Mouse (Mus musculus) 3134 (cell line): ENCODE results near the gene Hnrnpll.
"Not testable (repeated sequence)": the region's sequence is repeated elsewhere in the genome, so short reads cannot be mapped to it uniquely, and the experiment has no call there.

Experiments
- DNase-seq: peaks from one replicate; pipeline ENCODE4 v3.0.0-alpha.2; 2011; ENCODE audit warnings: low spot score; ENCODE audit not compliant: insufficient read length; ENCODE audit errors: extremely low read depth

Hnrnpll gene

DNA sequence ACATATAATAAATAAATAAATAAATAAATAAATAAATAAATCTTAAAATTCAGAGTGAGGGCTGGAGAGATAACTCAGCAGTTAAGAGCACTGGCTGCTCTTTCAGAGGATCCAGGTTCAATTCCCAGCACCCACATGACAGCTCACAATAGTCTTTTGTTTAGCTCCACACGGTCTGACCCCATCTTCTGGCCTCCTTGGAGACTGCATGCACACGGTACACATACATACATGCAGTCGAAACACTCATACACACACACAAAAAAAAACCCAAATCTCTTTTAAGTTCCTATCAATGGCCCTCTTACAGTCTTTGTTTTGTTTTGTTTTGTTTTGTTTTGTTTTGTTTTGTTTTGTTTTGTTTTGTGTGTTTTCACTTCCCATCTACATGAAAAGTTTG, 58.3 kb downstream of the Hnrnpll start:
- not testable (repeated sequence) for DNase-seq

GRCm38 (mm10) chr17:80002385-80002852, 59.7 kb downstream of the Hnrnpll start:
- DNase-seq, result no peak

GRCm38 (mm10) chr17:79999631-80000030, 62.5 kb downstream of the Hnrnpll start:
- DNase-seq, result no peak

- DNase-seq, result no peak
Observed at GRCm38 (mm10) chr17:79998986-79999385, 63.1 kb downstream of the Hnrnpll start.

GRCm38 (mm10) chr17:79995091-79995691, 66.9 kb downstream of the Hnrnpll start:
- DNase-seq, result no peak

DNA sequence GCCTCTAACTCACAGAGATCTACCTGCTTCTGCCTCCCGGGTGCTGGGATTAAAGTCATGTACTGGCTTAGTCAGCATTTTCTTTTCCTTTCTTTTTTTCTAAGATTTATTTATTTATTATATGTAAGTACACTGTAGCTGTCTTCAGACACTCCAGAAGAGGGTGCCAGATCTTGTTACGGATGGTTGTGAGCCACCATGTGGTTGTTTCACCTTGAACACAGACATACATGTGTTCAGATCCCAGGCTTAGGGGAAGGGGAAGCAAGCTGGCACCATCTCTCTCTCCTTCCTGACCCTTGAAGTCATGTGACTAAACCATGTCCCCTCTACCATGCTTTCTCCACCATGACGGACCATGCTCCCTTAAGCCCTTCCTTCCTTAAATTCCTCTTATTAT, 70.0 kb downstream of the Hnrnpll start:
- DNase-seq, result no peak

DNA sequence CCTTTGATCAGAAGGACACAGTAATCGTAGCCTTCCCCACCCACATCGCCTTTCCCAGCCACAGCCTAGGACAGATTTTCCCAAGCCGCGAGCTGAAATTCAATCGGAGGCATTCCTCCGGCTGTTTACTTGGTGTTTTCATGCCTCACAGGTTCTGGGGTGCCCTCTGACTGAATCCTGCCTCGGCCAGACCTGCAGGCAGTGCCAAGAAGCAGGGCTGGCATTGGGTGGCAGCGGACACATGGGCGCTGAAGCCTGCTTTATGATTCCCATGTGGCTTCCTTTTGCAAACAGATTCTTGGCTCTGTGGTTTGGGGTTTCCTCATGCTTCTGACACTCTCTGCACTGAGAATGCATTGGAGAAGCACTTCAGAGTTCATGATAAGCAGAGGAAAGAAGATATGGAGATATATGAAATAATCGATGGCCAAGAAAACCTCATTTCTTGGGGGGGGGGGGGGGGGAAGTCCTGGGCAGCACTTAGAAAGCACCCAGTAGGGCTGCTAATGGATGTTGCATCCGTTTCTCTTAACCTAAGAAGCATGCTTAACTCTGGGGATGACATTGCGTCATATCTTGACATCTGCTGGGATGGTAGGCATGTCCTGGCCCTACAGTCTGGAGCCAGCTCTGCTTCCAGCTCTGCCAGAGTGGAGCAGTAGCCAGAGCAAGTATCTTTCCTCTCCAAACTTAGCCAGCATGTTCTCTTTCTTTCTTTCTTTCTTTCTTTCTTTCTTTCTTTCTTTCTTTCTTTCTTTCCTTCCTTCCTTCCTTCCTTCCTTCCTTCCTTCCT, 70.8 kb downstream of the Hnrnpll start:
- DNase-seq, result peak; percentile 35

DNA sequence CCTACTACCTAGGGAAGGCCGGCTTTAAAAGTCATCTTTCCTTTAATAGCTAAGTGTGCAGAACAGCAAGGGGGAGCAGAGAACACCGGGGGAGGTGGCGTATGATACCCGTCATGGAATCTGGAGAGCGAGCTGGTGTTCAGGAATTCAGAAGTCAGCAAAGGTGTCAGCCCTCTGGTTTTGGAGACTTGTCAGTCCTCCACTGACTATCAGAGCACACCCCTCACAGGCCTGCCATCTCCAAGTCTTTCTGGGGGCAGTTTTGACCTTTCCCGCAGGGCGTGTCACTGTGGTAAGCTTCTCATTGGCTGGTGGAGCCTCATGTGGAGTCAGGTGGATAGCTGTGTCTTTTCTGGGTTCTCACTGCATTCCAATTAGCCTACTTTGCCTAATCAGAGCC, 72.0 kb downstream of the Hnrnpll start:
- no peak for DNase-seq

DNA sequence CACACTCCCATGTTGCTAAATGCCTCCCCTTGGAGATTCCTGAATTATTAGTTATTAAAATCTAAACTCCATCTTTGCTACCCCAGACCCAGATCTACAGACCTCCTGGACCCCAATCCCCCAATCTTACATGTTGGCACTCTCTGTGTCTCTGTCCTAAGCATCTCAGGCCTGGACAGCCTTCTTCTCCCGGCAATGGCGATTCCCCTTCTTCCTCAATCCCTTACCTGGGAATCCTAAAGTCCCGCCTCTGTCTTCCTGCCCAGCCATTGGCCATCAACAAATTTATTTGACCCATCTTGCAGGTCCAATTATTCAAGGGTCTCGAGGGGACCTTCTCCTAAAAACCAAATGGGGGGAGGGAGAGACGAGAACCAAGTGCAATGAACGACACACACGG, 77.7 kb downstream of the Hnrnpll start:
- no peak for DNase-seq

DNA sequence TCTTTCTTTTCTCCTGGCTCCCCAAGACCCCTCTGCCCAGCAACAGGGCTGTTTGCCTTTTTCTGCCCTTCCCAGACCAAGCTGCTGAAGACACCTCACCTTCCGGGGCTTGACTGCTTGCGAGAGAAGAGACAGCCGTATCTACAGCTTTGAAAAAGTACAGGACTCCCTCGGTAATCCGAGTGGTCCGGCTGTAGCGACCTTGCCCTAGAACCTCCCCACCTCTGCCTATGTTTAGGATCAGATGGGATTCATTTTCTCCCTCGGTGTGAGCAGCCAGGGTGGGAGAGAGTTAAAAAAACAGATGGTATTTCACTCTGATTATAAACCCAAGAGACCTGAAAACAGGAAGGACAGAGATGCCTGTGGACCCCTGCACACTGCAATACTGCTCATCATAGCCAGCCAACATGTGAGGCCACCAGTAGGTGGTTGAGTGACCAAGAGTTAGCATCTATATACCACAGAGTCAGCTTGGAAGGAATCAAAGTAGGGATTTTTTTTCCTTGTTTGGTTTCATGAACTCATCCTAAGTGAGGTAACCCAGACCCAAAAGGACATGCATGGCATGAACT, 79.1 kb downstream of the Hnrnpll start:
- no peak for DNase-seq

- DNase-seq, result no peak
Observed at GRCm38 (mm10) chr17:79982548-79982947, 79.6 kb downstream of the Hnrnpll start.

DNA sequence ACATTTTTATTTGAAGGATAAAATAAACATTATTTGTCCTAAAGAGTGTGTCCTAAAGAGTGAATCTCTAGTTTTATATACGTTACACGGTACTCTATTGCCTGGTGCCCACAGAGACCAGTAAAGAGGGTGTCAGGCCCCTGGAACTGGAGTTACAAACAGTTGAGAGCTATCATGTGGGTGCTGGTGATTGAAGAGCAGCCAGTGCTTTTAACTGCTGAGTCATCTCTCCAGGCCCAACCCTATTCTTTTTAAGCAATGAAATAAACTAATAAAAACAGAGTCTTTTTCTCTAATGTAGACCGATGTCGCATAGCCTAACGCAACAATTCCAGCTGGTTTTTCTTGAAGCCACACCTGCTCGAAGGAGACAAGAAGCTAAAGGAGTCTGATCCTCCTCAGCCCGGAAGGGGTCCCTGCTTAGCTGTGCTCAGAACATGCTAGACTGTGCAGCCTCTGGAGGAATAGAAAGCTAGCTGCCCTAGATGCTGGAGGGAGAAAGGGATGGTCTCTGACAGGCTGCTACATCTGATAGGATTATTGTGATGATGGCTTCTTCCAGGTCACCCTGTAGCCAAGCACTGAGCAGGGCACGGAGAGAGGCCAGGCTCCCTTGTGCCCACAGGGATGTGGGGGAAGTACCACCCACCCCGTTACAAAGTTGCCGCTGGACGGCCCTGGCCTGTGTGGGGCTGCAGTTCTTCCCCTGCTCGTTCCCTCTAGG, 80.2 kb downstream of the Hnrnpll start:
- no peak for DNase-seq

DNA sequence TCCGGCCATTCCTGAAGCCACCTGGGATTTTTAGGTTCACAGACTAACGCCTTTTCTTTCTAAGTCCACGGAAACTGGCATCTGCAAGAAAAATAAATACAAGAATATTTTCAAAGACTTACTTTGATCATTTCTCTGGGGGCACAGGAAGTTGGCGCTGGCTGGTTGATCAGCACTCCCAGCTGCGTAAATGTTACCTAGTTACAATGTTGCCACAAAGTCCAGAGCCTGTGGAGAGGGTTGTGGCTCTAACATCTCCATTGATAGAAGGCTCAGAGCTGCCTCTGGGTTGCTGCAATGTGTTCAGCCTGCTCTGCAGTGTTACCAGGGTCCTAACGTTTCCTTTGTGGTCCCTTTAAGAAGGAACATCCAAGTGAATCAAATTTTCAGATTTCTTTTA, 80.8 kb downstream of the Hnrnpll start:
- DNase-seq, result no peak

DNA sequence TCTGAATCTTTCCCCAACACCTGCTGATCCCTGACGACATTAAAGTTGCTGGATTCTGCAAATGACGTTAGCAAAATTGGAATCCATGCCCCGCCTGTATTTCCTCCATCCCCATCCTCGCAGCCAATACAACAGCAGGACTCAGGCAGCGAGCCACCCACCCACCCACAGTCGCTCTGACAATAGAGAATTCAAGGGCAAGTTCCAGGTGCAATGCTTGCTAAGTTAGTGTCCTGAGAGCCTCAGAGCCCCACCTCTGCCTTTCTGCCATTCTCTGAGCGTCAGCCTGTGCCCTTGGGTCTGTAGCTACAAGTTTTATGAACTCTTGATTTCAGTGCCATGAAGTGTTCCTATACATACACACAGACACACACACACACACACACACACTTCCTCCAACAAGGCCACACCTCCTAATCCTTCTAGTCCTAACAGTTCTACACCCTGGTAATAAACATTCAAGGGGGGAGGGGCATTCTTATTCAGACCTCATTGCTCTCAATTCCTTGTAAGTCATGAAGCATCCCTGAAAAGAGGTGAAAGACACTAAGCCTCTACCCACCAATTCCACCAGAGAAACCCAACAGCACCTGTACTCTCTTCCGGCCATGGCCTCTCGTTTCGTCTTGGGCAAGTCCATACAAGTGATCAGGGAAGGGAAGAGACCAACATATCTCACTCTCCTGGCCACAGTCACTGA, 81.6 kb downstream of the Hnrnpll start:
- DNase-seq, result no peak
